Mouse (Mus musculus) testis, postnatal 10 days (tissue): ENCODE measurements around the gene Cgnl1.

Experiments used
- DNase-seq: peaks from one replicate; pipeline ENCODE4 v3.0.0; 2021; ENCODE audit warnings: low spot score

The Cgnl1 gene

DNA sequence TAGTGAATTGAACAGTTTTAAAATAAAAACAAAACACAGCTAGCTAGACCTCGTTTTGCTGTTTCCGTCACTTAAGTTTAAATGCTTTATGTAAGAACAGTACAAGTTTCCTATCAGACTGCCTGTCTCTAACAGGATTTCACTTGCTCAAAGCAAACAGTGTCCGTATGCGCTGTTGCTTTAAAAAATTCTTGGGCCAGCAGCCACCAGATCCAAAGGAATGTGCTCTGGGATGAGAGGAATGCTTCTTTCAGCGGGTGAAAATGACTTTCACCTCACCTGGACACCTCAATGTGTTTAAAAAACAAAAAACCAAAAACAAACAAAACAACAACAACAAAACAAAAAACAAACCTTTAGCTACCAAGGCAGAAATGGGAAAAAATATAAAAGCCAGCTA, 54.4 kb downstream of the Cgnl1 start:
- DNase-seq, result no peak

DNA sequence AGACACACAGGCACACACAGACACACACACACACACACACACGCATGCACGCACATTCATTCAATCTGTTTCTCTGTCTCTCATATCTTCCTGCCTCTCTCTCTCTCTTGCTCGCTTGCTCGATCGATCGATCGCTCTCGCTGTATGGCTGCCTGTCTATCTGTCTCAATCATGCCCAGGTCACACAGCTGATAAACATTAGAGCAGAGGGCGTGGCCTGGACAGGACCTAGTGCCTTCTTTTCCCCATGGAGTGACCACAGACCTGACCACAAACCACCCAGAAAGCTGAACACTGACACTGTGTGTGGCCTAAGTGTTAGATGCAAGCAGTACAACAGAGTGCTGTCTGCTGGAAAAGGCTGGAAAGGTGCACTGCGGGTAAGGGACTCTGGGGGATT, 60.6 kb downstream of the Cgnl1 start:
- no peak for DNase-seq

DNA sequence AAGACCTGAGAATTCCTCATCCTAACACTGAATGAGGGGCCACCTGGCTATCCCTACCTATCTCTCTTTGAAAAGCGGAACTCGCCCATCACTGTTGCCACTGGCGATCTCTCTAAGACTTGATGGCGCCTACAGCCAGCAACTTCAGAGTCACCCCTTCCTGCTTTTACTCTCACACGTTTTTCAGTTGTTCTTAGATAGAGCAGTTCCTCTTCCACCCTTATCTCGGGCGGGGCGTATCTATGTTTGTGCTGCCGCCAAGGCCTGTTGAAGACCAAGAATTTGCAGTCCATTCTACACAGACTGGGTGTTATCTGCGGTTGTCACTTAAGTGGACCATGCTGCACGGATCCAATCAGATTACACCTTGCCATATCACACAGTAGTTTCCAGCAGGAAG, 62.2 kb downstream of the Cgnl1 start:
- DNase-seq, result no peak

DNA sequence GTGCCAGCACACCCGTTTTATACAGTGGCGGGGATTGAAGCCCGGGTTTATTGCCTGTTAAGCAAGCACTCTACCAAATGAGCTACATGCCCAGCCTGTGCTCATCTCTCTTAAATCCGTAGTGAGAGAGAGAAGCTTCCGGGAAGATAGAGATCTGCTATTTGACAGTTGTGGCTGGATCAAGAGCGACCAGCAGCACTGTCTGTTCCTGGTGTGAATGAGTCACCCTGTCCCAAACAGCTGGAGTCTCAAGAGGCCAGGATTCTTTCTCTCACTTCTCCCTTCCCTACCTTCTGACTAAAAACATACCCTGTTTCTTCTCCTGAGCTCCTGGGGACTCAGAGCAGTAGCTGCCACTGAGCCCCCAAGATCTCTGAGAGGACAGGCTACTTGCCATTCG, 63.4 kb downstream of the Cgnl1 start:
- DNase-seq, result no peak

DNA sequence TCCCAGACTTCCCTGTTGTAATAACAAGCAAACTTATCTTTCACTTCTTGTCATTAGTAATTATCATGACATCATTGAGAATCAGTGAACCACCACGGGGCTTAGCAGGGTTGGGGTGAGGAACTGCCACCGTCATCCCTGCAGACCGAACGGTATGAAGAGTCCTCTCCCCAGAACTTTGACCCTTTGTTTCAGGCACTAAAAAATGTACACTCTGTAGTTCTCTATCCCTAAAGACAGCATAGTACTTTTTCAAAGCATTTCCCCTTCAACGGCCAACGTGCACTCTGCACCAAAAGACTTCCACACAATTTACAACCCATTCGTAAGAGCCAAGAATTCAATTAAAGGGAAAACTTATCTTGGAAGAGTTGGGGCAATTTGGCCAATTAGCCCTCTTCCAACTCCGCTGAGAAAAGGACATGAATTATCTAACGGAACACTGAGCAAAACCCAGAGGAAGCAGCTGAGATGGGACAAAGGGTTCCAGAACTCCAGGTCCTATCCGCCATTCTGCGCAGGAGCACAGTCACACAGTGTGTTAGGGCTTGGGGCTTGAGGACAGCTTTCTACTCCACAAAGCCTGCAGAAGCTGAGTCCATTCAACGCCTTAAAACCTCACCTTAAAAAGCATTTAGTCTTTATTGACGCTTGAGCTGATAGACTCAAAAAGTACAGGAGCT, 66.9 kb downstream of the Cgnl1 start:
- no peak for DNase-seq

DNA sequence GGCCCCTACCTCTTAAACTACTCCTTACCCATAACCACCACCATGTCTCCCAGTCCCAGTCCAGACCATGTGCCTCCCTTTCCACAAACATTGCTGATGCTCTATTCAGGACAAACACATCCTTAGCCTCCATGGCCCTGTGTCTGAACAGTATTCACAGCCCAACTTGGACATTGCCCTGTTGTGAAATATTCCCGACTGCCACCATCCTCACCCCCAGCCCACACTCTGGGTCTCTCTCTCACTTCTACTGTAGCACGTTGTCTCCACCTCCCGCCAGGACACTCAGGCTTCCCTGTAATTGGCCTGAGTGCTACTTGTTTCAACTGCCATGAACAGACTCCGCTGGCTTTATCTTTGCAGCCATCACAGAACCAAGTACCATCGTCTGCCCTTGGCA, 72.3 kb downstream of the Cgnl1 start:
- no peak for DNase-seq

DNA sequence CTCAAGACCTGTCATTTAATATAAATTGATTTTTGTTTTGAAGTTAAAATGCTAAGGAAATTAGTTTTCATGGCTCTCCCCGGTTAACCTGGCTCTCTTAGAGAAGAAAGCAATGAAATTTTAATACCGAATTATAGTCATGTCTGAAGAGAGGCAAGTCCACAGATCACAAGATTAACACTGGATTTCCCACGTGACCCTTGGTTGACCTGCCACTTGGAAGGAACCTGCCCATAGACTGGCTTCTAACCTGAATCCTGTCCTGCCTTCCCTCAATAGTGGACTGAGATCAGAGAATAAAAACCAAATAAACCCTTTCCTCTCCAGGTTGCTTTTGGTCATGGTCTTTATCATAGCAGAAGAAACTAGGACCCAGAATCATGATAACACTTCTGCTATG, 73.3 kb downstream of the Cgnl1 start:
- no peak for DNase-seq

DNA sequence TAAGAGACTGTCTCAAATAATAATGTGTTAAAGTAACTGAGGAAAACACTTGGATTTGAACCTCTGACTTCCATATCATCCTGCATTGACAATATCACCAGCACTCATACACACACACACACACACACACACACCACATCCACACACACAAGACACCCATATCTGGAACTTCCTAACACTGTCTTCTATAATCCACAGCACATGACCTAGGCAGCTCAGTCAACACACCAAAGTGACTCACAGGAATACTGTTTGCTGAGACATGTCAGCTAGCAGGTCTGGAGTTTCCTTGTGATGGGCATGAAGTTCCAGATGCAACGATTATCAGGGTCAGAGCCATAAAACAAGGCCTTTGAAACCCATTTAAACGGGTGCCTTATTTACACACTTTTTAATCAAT, 74.2 kb downstream of the Cgnl1 start:
- no peak for DNase-seq

DNA sequence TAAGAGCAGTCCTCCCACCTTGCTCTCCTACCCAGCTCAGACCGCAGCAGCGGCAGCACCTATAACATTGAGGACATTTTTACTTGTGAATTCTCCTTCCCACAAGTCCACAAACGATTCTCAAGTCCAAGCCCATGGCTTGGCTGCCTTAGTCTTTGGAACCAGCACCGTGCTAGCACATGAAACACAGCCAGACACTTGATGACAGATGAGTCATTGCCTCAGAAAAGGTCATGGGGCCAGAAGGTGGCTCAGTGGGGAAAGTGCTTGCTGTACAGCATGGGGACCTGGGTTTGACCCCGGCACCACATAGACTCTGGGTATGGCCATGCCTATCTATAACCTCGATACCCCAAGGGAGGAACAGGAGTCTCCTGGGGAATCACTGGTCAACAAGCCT, 74.6 kb downstream of the Cgnl1 start:
- no peak for DNase-seq

DNA sequence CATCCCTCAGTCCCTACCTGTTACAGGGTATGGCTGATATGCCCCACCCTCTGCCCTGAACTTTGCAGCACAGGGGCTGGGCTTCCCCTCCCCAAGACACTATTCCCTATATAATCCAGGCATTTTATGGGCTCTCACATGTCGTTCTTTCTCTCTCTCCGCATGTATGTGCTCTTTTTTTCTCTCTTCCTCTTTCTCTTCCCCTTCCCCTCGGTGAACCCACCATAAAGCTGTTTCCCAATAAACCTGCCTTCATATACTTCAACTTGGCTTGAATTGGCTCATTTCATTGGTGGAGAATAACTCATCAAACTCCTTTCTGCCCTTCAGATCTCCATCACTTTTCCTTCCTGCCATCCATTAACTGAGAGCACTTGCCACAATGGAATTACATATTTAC, 76.3 kb downstream of the Cgnl1 start:
- DNase-seq, result no peak

DNA sequence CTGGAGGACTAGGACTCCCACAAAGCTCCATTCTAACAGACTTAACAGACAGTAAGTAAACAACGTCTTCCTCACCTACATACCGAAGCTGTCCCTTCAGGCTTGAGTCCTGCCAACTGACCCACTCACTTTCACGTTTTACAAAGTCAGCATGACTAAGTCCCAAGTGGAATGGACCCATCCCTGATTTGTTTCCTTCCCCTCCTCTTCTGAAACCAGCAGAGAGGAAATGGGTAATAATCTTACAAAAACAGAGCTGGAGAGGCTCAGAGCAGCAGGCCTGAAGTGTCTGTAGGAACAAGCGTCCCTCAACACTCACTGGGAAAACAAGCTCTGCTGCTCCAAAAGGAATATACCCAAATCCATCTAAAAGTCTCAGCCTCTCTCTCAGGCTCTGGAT, 77.2 kb downstream of the Cgnl1 start:
- no peak for DNase-seq

DNA sequence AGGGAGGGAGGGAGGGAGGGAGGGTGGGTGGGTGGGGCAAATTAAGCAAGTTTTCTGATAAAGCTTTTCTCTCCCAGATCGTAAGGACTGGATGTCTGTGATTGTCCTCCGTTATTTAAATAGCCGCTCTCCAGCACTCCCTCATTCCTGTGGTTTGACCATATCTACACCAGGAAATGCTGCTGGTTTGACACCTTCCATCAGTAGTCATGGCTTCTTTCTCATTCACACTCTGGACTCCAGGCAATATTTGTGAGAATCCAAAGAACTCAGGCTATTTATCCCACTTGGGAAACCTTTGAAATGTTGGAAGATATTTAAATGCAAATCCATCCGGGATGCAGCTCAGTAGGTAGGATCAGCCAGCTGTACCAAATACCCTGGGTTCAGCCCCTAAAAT, 77.6 kb downstream of the Cgnl1 start:
- DNase-seq, result no peak

DNA sequence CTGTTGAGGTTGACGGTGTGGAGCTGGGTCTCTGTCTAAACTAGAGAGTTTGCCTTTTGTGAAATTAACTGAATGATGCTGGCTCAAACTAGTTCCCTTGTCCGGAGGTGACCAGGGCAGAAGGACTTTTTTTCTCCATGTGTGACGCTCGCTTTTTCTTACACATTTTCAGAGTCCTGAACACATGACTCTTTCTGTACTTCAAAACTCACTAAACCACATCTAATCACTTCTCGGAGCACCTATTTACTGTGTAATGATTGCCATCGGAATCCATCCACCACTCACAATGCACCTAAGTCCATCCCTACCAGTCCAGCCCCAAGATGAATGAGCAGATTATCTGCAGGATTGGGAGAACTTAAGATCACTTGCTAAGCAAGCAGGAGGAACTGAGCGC, 79.2 kb downstream of the Cgnl1 start:
- no peak for DNase-seq

DNA sequence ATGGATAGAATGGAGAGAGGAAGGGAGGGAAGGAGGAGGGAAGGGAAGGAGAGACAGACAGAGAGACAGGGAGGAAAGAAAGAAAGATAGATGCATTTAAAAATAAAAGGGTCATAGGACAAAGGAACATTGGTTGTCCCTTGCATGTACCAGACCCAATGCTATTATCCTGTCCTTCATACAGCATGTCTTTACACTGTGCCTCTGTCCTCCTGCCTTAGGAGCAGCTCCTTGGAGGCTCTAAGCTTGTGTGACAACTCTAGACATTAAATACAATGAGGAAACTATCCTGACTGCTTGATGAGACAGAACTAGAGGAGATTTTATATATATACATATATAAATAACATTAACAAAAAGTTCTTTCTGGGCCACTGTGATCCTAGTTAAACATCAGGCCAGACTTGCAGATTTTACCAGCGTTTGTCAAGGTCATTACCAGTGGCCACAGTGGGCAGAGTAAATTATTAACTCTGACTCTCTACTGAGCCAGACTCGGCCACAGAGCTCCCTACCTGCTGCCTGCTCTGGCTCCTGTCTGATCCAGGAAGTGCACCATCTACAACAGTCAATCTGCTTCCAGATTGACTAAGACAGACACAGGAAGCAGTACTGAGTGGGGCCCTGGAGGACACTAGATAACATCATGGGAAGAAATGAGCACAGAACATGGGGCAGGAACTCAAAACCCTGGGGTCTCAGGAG, 81.9 kb downstream of the Cgnl1 start:
- DNase-seq, result no peak

DNA sequence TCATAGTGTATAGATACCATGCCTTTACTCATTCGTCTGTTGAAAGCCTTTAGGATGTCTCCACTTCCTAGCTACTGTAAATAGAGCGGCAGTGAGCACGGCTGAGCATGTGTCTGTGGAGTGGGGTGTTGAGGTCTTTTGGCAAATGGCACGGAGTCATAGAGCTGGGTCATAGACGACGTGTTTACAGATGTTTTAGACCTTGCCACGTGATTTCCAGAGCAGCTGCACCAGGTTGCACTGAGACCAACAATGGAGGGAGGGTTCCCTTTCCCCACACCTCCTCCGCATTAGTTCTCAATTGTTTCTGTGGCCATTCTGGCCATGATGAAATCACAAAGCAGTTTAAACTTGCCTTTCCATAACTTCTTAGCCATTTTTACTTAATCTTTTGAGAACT, 84.9 kb downstream of the Cgnl1 start:
- no peak for DNase-seq

DNA sequence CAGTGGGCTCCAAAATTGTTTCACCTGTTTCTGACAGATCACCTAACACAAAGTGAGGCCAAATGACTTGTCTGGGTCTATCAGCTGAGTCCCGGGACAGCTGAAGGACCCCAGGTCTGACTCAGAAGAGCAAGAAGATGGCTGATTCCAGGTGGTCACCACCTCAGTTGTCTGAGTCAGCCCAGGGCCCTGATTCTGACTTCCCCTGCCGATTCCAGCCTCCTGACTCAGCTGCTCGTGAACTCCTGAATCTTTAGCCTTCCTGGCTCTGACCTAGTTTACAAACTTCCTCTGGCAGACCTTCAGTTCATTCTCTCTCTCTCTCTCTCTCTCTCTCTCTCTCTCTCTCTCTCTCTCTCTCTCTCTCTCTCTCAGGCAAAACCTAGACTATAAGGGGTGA, 86.6 kb downstream of the Cgnl1 start:
- DNase-seq, result no peak

DNA sequence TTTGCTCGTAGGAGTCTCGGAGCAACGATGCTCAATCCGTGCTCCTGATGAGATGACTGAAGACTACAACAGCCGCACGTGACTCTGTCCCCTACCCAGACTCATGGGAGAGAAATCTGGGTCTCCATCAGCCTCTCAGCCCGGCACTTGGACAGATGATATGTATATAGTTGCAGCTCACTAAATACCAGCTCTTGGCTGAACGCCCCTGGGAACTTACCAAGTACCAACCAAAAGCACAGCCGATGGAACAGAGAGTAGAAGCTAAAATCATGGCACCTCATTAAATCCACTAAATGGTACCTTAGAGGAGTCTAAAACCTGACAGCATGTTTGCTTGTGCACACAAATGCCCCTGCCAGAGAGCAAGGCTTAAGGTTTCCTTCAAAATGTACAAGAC, 91.0 kb downstream of the Cgnl1 start:
- no peak for DNase-seq

DNA sequence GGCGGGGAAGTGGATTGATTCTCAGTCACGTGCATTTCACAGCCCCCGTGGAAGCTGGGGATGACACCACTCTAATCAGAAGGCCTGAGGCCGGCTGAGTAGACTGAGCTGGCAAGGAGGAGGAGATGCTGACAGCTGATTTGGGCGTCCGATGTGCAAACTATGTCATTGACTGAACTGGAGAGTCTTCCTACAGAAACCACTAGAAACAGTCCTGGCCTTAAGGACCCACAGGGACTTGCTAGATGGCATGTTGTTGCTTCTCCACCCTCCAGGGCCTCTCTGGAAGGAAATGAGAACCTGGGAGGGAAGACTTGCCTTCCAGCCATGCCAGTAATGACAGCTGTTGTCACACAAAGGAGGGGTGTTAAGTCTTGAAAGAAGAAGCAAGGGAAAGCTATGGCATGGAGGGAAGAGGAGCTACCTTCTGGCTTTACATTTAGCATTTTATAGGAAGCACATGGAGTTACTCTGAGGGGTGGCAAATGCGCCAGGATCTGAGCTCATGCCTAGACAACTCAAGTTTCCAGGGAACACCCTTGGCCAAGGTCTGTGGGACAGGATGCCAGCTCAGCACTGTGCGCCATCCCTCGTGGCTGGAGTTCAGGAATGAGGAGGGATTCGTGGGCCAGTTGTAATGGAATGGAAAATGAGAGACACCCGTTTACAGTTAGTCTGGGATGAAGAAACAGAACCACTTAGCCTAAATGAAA, 92.1 kb downstream of the Cgnl1 start:
- DNase-seq, result no peak

DNA sequence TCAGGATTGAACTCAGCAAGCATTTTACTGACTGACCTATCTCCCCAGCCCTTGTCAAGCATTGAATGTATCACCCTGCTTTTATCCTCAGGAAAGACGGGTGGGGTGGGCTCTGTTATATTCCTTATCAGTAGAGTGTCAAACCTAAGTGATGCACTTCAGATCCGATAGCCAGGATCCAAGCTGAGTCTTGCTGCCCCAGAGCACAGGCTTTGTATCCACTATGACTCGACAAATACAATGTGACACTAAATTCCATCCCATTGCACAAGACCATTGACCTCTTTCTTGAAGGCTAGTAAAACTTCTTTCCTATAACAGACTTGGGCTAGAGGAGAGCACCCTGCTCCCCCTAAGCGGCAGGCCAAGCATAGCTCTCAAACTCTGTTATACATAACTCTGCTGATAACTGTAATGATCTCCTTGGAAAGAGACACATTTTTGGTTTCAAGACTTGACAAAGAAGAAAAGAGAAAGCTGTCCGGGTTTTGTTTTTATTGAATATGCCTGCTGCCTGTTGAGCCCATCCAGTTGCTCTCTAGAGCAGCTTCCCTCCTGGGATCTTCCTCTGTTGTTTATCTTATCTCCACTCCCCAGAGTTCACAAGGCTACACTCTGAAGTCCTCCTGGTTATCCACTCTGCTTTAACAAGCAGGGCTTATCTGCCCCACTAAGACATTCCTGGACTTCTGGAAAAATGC, 94.3 kb downstream of the Cgnl1 start:
- DNase-seq, result no peak

DNA sequence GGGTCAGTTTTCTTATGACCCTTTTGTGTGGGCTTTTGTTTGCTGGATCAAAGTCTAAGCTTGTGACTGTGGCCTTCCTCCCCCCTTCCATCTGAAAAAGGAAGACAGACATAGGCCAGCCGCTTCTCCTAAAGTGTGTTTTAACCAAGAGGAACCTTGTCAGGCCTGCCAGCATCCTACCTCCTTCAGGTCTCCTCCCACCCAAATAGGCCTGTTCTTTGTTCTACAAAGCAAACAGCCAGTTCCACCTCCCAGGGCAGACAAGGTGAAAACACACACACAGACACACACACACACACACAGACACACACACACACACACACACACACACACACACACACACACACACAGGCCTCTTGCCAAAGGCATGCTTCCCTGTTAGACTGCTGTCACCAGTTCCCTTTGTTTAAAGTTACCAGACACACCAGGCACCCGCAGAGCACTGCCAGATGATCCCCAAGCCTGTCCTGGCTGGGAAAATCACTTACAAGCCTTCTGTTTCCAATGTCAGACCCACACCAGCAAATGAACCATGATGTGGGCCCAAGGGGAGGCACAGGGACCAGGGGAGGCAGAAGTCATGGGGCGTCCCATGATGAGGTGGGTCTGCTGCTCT, 95.5 kb downstream of the Cgnl1 start:
- DNase-seq, result no peak

DNA sequence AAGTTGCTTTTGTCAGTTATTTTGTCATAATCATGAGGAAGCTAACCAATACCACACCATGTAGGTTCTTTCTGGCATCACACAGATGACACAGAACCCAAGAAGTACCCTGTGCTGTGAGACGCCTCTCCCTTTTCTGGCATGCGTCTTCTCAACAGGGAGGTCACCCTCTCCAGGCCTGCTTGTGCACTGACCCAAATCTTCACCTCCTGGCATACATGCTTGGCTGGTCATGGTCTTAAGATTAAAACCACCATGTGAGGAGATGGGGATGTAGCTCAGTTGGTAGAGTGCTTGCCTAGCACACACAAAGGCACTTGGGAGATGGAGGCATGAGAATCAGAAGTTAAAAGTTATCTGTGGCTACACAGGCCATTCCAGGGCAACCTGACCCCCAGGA, 96.2 kb downstream of the Cgnl1 start:
- no peak for DNase-seq

DNA sequence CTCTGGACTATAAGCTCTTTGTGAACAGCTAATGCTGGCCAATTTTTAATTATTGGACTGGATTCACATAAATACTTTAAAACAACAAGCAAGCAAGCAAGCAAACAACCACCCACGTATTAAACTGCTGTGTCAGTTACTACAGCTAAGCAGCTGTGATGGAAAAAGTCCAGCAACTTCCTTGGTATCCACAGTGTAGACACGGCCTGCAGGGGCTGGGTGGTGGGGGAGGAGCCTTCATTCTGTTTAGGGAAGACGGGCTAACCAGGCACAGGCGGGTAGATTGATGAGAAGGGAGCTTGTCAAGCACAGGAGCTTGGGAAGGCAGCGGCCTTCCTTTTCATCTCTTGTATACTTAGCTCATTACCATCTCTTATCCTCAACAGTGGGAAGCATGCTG, 96.9 kb downstream of the Cgnl1 start:
- DNase-seq, result no peak

DNA sequence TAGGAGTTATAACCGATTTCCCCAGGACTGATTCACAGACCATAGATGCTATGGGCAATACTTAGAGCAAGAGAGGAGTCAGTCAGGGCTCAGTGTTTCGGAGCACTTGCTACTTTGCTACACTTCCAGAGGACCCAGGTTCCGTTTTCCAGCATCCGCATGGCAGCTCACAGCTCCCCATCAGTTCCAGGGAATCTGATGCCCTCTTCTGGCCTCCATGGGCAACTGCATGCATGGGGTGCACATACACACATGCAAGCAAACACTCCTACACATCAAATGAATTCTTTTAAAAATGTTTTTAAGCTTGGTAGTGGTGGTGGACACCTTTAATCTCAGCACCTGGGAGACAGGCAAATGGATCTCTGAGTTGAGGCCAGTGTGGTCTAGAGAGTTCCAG, 98.9 kb downstream of the Cgnl1 start:
- DNase-seq, result no peak
